Mouse (Mus musculus) liver, adult (tissue): Measurements from ENCODE around the gene Cry1.

Source experiments
- GATA4 ChIP-seq: IDR thresholded peaks from 2 replicates; pipeline ENCODE4 v1.6.1; 2014; ENCODE audit warnings: mild to moderate bottlenecking, low read length; ENCODE audit not compliant: insufficient replicate concordance

The Cry1 gene

DNA sequence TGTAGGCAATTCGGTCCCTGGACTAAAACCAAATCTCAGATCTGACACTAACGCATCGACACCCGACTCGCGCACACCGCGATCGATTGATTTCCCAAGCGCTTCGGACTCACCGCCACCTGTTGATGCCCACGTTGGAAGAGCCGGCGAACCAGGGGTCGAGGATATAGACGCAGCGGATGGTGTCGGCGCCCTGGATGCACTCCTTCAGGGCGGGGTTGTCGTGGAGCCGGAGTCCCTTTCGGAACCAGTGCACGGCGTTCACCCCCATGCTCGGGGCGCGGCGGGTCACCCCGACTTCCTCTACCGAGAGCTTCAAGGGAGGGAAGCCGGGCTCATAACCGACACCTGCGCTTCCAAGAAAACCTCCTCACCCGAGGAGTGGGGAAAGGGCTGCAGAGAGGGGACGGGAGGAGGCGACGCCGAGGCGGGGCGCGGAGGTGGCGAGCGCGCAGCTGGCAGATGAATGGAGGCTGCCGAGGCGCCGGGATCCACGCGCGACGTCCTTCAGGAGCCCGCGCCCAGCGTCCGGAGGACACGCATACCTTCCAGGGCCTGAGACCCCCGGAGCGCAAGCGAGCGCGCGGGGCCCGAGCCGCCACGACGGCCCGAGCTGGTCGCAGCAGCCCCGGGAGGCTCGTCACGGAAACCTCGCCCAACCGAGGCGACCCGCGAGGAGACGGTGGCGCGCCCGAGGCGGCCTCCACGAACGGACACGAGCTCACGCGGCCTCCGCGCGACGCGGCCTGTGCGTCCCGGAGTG lies 482 bp downstream of the Cry1 start:
- TF ChIP-seq GATA4 = no peak

DNA sequence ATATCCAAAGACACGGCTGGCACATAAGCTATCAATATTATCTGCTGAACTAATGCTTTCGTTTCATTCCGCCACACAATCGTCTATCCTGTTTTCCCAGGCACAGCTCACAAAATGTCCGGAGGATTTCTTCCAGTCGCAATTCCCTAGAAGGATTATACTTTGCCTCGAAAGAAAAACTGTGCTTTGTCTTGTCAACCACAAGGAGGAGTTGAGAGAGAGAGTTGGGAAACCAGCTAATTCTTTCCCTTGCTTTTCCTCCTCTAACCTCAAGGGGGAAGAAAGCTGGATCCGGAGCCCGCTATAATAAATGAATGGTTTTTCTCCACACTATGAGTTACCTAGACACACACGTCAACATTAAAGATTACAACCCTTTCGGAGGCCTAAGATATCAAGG lies 1.2 kb downstream of the Cry1 start:
- TF ChIP-seq GATA4 = no peak

DNA sequence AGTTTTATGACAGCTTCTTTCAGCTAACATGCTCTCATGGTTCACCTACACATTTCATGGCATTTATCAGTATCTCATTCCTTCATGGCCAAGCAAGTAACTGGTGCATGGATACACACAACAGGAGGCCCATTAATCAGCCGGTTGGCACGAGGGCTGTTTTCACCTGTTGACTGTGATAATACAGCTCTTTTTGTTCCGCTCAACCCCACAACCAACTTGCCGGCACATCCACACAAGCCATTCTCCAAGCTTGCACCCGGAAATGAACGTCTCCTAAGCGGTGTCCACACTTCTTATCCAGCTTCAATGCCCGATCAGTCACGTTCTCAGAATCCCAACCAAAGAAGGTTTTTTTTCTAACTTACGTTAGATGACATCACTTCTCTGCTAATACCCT lies 2.1 kb downstream of the Cry1 start:
- no peak for TF ChIP-seq GATA4

DNA sequence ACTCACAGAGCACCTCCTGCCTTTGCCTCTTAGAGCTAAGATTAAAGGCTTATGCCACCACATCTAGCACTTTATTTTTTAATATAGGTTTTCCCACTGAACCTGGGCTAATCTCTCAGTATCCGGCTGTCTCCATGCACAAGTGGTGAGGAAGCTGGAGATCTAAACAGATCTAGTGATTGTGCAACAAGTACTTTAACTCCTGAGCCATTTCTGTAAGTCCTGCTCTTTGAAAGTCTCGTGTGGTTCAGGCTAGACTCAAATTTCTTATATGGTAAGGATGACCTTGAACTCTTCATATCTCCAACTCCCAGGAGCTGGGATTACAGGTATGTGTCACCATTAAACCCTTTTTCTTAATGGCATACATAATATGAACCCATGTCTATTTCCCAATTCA lies 8.2 kb downstream of the Cry1 start:
- TF ChIP-seq GATA4 = no peak

DNA sequence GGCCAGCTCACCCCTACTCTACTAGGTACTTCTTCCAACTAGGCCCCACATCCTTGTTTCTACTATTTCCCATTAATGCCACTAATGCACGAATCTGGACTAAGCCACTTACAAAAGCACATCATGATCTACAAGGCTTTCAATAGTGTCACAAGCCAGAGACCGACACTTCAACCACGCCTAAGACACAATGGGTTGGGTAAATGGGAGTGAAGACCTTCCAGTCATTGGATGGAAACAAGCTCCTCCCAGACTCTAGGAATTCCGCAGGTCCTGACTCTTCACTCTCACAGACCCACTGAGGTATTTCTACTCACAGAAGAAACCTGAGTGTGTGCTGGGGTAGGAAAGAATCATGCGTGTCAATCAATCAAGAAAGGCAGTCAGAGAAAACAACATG lies 19.6 kb downstream of the Cry1 start:
- no peak for TF ChIP-seq GATA4

DNA sequence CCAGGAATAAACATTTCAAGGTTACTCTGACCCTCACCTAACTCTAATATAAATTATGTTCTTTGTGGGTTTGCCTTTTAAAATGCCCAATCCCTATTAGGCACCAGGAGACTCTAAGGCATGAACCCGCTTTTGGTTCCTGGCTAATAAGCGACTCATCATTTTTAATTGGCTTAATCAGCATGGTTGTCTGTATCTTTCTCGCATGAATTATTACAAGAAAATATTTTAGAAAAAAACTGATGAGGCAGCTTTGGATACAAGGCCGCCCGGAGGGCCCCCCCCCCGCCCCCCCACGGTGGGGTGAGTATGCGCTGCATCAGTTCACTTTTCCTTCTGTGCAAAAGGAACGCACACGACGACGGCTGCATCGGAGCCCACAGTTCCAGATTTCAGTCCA lies 20.1 kb downstream of the Cry1 start:
- TF ChIP-seq GATA4 = no peak

DNA sequence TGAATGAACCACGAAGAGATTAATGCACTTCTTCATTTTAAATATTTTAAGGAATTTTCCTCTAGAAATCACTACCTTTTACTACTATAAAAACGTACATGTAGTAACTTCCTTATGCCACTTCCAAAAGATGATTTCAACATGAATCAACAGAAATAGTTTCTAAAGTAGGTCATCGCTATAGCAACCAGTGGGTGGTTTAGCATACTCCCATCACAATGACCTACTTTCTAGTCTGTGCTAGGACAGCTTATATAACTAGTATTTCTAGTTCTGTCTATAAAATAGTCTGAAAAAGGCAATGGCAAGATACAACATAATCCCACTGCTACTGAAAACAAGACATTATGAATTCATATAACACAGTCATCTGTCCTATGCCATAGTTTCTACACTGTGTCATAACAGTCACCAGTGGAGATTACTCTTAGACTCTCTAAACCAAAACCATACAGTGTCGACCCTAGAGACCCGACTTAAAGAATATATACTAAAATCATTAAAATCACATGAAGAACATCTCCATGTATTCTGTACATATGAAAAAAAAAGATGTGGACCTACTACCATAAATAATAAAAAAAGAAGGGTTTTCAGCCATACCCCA lies 23.0 kb downstream of the Cry1 start:
- no peak for TF ChIP-seq GATA4

DNA sequence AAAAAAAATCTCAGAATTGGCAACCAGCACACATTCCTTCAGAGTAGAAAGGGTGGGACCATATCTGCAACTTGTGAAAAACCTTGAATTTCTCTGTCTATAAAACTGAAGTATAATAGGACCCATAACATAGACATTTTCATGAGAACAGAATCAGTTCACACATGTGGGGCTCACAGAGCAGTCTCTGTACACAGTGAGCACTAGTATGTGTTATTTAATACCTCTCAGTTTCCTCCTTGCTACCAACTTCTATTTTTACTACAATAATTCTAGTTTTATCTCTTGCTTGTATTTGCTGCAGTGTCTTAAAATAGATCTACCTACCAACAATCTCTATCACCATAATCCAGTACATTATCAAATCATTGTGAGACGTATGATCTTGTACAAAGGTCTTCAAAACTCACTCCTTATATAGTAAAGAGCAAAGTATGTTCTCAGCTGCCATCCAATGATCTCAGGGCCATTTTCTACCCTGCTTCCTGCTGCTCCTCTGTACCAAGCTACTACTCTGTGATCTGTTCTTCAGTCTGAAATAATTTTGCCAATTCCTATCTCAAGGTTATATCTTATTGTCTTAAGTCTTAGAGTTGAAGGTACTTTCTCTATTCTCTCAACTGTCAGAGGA lies 24.8 kb downstream of the Cry1 start:
- no peak for TF ChIP-seq GATA4

DNA sequence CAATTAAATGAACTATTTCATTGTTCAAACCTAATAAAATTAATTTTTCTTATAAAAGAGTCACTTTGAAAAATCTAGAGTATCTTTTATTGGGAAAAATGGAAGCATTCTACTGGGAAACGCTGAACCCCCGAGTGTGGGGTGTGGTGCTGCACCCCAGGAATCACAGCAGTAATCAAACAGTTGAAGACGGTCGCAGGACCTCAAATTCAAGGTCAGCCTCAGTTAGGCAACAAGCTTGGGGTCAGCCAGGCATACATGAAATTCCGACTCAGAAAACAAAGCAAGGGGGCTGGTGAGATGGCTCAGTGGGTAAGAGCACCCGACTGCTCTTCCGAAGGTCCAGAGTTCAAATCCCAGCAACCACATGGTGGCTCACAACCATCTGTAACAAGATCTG lies 27.4 kb downstream of the Cry1 start:
- TF ChIP-seq GATA4 = no peak

DNA sequence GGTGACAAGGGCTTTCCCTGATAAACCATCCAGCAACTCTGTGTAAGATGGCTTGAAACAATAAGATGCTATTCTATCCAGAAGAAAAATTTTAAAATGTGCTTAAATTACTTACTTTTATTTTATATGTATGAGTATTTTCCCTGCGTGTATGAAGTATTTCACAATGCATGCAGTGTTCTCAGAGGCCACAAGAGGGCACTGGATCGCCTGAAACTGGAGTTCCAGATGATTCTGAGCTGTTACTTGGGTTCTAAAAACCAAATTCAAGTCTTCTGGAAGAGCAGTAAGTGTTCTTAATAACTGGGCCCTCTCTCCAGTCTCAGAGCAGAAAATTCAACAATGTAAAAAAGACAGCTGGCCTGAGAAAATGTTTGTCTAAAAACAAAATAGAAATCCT lies 30.7 kb downstream of the Cry1 start:
- no peak for TF ChIP-seq GATA4

DNA sequence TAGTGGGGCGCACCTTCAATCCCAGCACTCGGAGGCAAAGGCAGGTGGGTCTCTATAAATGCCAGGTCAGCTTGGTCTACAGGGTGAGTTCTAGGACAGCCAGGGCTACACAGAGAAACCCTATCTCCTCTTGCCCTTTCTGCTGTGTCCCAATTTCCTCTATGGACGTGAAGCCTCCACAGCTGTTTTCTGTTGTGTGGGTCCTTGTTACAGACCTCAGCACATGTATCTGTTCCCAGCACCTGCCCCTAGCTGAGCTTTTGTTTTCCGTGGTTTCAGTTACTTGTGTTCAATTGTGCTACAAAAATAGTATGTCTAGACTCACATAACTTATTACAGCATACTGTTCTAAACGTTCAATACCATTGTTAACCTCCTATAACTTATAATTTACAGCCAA lies 35.6 kb downstream of the Cry1 start:
- TF ChIP-seq GATA4 = no peak

DNA sequence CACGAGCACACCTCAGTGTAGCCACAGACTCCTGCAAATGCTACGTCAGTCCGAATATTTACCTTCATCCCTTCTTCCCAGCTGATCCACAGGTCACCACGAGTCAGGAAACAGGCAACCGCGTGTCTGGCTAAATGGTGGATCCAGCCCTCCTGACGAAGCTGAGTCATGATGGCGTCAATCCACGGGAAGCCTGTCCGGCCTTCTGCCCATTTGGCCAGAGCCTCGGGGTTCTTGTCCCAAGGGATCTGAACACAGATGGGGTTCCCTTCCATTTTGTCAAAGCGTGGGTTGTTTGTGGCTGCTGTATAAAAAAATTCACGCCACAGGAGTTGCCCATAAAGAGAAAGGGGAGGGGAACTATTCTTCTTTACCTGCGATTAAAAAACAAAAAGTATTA lies 38.6 kb downstream of the Cry1 start:
- TF ChIP-seq GATA4 = no peak

DNA sequence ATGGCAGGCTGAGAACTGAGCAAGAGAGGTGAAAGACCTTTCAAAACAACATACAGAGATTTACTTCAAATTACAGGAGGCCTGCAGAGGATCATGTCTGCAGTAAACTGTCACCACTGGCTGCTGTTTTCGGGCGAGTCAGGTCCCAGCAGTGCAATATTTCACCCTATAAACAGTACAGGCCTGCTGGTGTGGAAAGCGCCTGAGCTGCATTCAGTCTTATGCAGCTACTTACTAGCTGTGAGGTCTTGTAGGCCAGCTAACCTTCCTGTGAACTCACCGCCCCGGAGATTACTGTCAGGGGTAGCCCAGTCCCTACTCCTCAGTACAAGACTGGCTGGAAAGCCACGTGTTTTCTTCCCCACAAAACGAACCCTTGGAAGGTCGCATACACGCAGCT lies 43.4 kb downstream of the Cry1 start:
- no peak for TF ChIP-seq GATA4

DNA sequence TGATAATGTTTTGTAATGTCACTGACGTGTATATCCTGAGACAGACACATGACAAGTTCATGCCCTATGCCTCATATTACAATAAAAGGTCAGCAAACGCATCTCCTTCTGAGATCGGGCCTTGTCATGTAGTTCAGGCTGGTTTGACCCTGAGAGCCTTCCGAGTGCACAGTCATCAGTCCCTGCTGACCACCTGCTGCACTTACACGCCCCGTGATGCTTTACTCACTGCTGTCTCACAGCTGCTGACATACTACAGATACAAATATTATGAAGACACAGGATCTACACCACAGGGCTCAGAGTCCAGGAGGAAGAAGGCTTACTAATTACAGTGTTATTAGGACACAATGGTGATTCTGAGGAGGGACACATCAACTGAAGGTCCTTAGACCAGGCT lies 48.3 kb downstream of the Cry1 start:
- no peak for TF ChIP-seq GATA4

DNA sequence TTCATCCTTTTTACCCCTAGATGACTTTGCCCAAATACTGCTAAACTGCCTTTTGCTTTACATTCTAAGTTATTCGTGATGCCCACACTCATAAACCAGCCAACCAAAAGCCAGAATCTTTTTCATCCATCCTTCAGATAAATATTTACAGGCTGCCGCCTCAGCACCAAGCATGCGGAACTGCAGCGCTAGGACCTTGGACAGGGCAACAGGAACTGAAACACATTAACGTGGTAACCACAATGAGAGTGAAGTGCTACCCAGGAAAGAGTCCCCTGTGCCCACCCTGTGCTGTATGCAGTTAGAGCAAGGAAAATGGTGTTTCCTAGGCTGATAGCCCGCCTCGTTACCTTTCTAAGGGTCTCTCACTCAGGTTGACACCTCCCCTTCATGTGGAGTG lies 56.4 kb downstream of the Cry1 start:
- TF ChIP-seq GATA4 = no peak

DNA sequence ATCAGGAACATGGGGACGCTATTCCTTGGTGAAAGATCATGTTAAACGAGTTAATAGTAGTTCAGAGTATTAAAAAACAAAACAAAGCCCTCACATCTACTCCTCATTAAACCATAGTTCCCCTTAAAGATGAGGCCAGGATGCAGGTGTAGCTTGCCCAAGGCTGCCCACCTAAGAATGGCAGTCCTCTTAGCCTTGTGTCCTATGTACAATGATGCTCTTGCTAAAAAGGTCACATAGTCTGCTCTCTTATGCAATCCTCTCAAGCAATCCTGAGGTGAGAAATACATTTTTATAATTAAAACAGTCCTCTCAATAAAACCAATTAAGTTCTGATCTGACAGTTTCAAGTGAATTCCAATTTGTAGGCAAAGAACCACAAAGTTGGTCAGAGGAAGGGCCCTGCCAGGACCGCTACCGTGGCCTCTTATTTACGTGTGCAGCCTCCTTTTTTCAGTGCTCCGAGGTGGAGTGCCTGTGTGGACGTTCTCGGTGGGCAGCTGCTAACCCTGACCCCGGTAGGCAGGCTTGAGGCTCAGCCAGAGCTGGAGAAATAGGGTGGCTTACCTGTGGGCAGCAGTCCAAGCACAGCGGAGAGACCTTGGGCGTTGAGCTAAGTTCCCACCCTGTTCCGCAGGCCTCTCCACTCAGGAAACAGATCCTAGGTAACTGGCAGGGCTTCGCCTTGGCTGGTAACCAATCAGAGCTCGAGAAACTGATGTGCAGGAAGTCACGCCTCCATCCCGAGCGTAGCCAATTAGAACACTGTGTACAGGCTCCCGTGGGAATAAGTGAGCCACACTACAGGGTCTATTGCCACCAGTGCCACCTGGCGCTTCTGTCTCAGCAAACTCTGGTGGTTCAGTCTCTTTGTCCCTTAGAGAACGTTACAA lies 57.2 kb downstream of the Cry1 start, which contains the start of gene Mterf2:
TSS of gene Mterf2 (minus strand) at position 633 of the 893 bp plus-strand sequence.
- TF ChIP-seq GATA4 = no peak

DNA sequence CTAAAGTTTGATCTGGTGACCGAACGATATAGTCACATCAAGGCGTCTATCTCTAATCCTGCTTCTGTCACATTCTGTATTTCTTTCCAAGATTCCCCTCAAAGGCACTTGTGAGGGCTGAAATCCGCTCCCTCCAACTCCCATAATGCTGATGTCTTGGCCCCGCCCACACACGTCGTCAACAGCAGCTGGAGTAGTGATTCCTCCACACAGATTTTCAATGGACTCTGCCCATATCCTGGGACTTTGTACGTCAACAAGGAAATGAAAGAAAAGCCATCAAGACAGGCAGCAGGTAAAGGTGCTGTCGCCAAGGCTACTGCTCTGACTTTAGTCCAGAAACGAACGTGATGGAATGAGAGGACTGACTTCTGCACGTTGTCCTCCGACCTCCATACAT lies 59.7 kb downstream of the Cry1 start:
- no peak for TF ChIP-seq GATA4
